ENCODE assay signal across 8 mouse cellular contexts in the genomic region with DNA sequence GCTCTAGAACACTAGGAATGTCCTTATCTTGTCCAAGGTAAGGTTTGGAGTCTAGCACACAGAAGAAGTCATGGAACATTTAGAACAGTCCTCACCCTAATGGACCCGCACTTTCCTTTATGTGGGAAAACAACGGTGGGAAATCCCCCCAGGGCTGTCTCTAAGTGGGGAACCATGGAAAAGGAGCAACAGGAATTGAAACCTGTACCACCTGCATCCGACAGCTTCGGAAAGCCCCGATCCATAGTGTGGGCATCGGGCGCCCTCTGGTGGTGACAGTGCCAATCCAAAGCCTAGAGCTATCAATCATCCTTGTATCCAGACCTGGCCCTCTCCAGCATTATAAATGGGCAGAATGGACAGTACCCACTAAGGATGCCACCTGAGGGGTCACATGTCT.
DNase-seq lines count a peak whose midpoint lies in the region; ATAC-seq lines count a peak whose summit lies in the region.

No protein-coding gene starts in this region.

- H3K4me3 ChIP-seq in kidney, embryonic 15.5 days (replicated peaks), result no peak overlapping the region
- no peak overlapping the region for H3K4me3 ChIP-seq in limb, embryonic 13.5 days
- no peak overlapping the region for H3K4me3 ChIP-seq in stomach, embryonic 14.5 days (ENCODE audit: low read depth, low read length)

- no peak for ATAC-seq in kidney, embryonic 15.5 days (replicated peaks; ENCODE audit: low FRiP score)
- peak; percentile 51; the same call in 1 of the 2 replicates for ATAC-seq in limb, embryonic 13.5 days (ENCODE audit: low FRiP score, low read depth)
- ATAC-seq in stomach, embryonic 14.5 days (ENCODE audit: insufficient number of reproducible peaks, insufficient read depth, low FRiP score, low read depth), result peak; percentile 33; the same call in 1 of the 2 replicates

- no peak overlapping the region for H3K27ac ChIP-seq in kidney, embryonic 15.5 days
- no peak overlapping the region for H3K27ac ChIP-seq in limb, embryonic 13.5 days
- no peak overlapping the region for H3K27ac ChIP-seq in stomach, embryonic 14.5 days (ENCODE audit: low read length)

- DNase-seq in kidney, adult 11 months, result peak; percentile 31
- DNase-seq in cerebellum, adult 9-11 months, result peak; percentile 48
- peak; percentile 29 to 72 for DNase-seq in frontal cortex, postnatal 10 days (ENCODE audit: low spot score in 2 of 2)
- peak; percentile 38 to 75 for DNase-seq in kidney, adult 8-10 months
- DNase-seq in neural tube, embryonic 10.5 days (ENCODE audit: extremely low spot score, low spot score), result peak; percentile 79

- peaks cover 17% of the 10 kb centered on the region for H3K27me3 ChIP-seq in kidney, embryonic 15.5 days
- H3K27me3 ChIP-seq in limb, embryonic 13.5 days, result peaks cover 23% of the 10 kb centered on the region
- no peaks in the 10 kb centered on the region for H3K27me3 ChIP-seq in stomach, embryonic 14.5 days (ENCODE audit: control insufficient read depth, insufficient read depth, low read length)

- H3K9ac ChIP-seq in kidney, embryonic 15.5 days, result no peak overlapping the region
- H3K9ac ChIP-seq in limb, embryonic 13.5 days, result no peak overlapping the region
- H3K9ac ChIP-seq in stomach, embryonic 14.5 days (replicated peaks; ENCODE audit: low read depth, low read length), result no peak overlapping the region

- no peak overlapping the region for H3K4me2 ChIP-seq in kidney, embryonic 15.5 days
- H3K4me2 ChIP-seq in limb, embryonic 13.5 days (replicated peaks), result no peak overlapping the region
- H3K4me2 ChIP-seq in stomach, embryonic 14.5 days (replicated peaks; ENCODE audit: low read depth, low read length), result no peak overlapping the region

- 7% methylated on average over 7 of the region's 7 CpGs for WGBS in kidney, embryonic 15.5 days
- 5% methylated on average over 7 of the region's 7 CpGs for WGBS in limb, embryonic 13.5 days
- 7% methylated on average over 7 of the region's 7 CpGs for WGBS in stomach, embryonic 14.5 days

- H3K4me1 ChIP-seq in kidney, embryonic 15.5 days, result peaks cover 14% of the 10 kb centered on the region; the same call in 1 of the 2 replicates
- H3K4me1 ChIP-seq in limb, embryonic 13.5 days, result peaks cover 18% of the 10 kb centered on the region
- H3K4me1 ChIP-seq in stomach, embryonic 14.5 days (ENCODE audit: control insufficient read depth, insufficient read depth, low read length), result no peaks in the 10 kb centered on the region

- no peaks in the 10 kb centered on the region for H3K9me3 ChIP-seq in kidney, embryonic 15.5 days (replicated peaks)
- H3K9me3 ChIP-seq in limb, embryonic 13.5 days, result no peaks in the 10 kb centered on the region
- no peaks in the 10 kb centered on the region for H3K9me3 ChIP-seq in stomach, embryonic 14.5 days (ENCODE audit: control insufficient read depth, low read depth, low read length)

- no peaks in the 10 kb centered on the region for H3K36me3 ChIP-seq in kidney, embryonic 15.5 days
- no peaks in the 10 kb centered on the region for H3K36me3 ChIP-seq in limb, embryonic 13.5 days
- H3K36me3 ChIP-seq in stomach, embryonic 14.5 days (ENCODE audit: control insufficient read depth, insufficient read depth, low read length), result no peaks in the 10 kb centered on the region
